Mouse (Mus musculus): ENCODE measurements around the gene Rrbp1.

Gene Rrbp1

DNA sequence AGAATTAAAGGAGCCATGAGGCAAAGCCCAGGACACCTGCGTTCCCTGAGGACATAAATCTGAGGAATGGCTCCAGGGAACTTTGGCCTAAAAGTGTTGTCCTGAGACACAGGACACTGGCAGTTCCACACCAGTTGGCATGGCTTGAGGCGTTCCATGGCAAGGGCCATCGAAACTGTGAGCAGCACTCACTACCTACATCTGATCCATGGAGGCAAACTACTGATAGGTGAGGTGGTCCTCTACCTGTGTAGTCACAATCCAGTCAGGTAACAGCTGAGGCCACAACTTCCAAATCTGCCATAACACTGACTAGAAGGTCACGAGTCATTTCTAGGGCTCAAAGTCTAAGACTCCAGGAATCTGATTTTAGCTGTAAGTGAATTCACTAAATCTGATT lies 55.3 kb downstream of the Rrbp1 start:
- DNase-seq (ENCODE audit: low read depth, low spot score) = no peak

- DNase-seq (ENCODE audit: low read depth, low spot score) = no peak
Observed at GRCm38 (mm10) chr2:143955004-143955403, 56.1 kb downstream of the Rrbp1 start.

GRCm38 (mm10) chr2:143953944-143954343 lies 57.1 kb downstream of the Rrbp1 start:
- DNase-seq (ENCODE audit: low read depth, low spot score) = no peak

GRCm38 (mm10) chr2:143951546-143952315 lies 59.3 kb downstream of the Rrbp1 start:
- DNase-seq (ENCODE audit: low read depth, low spot score) = no peak

DNA sequence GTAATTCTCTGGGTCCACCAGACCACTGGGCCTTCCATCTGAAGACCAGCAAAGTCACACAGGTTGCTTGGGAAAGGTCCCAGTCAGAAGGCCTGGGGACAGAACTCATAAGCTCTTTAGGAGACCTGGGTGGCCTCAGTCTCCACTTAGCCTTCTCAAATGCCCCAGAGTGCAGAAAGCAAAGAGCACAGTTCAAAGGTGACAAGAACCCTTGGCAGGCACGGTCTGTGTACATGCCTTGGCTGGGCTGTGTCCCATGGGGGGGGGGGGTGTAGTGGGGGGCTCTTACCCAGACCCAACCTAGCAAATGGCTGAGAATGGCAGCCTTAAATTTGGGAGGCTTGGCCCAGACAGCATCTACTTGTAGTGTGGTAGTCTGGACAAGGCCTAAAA lies 60.0 kb downstream of the Rrbp1 start:
- DNase-seq (ENCODE audit: low read depth, low spot score) = no peak

GRCm38 (mm10) chr2:143950290-143951027 lies 60.6 kb downstream of the Rrbp1 start:
- DNase-seq (ENCODE audit: low read depth, low spot score) = no peak

GRCm38 (mm10) chr2:143949217-143949616 lies 61.8 kb downstream of the Rrbp1 start:
- DNase-seq (ENCODE audit: low read depth, low spot score) = no peak

DNA sequence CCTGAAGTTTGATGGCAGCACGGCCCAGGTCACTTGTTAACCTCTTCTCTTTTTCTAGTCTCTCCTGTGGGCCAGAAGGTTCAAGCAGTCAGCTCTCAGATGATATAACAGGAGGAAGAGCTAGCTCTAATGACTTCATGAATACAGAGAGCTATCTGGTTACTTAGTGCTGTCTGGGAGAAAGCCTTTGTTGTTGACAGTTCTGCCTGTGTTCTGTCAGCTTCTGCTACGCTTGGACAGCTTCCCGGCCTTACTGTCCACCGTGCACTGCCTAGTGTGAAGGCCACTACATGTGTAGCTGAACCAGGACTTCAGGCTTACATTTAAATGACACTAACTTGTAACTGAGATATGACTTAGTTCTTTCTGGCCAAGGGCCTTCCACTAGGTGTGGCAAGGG lies 62.6 kb downstream of the Rrbp1 start:
- DNase-seq (ENCODE audit: low read depth, low spot score) = no peak

- no peak for DNase-seq (ENCODE audit: low read depth, low spot score)
Observed at GRCm38 (mm10) chr2:143947981-143948380, 63.1 kb downstream of the Rrbp1 start.

DNA sequence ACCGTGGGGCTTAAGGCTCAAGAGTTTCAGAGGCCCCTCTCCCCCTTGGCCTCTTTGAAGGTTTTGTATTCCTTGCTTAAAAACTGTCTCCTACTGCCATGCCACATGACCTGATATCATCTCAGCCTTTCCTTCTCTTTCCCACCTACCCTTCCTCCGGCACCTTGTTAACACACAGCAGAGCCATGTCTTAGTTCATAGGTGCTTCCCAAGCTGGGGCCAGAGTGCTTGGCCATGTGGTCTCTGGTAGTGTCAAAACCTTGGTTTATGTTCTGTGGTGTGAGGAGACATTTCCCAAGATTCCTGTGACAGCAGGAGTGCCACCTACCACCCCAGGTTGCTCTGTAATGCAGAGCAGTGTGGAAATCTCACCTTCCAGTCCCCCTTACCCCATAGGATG lies 64.7 kb downstream of the Rrbp1 start:
- DNase-seq (ENCODE audit: low read depth, low spot score) = no peak

DNA sequence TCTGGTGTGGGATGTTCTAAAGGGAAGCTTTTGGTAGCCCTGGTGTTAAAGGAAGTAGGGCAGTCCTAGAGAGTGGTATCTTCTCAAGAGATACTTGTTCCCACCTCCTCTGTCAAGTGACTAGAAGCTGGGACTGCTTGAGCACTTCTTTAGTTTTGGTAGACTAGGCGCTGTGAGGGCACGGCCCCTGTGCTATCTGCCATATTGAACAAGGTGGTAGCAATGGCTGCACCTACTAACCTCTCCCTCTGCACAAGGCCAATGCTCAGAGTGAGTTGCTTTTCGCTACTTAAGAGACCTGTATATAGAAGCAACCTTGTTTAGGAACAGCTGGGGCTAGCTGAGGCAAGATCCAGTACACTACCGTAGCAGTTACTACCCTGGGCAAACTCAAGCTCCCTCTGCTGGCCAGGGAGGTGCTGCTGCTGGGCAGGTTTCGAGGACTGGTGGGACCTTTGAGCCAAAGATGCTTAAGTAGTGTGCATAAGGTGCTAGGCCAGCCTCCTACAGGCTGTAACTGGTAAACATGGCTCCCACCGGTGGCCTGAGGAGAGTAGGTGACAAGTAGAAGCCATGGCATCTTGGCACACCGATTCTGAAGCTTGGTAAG lies 65.5 kb downstream of the Rrbp1 start:
- no peak for DNase-seq (ENCODE audit: low read depth, low spot score)

DNA sequence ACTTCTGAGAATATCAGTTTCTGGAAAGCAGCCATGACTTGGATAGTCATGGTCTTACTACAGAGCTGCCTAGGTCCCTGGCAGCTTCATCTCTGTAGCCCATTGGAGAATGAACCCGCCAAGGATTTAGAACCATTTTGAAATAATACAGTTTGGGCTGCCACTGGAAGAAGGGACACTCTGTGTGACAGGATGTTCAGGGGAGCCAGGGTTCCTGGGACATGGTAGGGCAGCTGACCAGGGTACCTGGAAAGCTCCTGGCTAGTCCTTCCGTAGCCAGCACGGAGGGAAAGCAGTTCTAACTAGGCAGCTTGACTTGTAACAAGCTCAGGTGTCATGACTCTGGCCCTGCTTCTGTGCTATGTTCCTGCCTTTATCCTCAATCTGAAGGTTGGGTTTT lies 66.3 kb downstream of the Rrbp1 start:
- no peak for DNase-seq (ENCODE audit: low read depth, low spot score)

DNA sequence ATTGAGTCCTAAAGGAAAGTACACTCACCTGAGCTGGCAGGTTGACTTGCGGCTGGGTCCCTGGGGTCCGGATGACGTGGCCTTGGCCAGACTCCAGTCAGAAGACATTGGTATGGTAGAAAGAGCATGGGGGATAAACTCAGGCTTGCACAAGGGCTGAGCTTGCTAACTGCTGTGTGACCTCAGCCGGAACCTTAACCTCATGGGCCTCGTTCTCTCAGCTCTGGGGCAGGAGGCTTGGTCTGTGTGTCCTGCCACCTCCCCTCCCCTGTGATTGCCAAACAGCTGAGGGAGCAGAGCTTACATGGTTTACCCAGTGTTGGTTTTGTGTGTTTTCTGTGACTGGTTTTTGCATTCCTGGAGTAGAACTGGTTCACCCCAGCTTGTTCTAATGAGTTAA lies 70.7 kb downstream of the Rrbp1 start:
- no peak for DNase-seq (ENCODE audit: low read depth, low spot score)

DNA sequence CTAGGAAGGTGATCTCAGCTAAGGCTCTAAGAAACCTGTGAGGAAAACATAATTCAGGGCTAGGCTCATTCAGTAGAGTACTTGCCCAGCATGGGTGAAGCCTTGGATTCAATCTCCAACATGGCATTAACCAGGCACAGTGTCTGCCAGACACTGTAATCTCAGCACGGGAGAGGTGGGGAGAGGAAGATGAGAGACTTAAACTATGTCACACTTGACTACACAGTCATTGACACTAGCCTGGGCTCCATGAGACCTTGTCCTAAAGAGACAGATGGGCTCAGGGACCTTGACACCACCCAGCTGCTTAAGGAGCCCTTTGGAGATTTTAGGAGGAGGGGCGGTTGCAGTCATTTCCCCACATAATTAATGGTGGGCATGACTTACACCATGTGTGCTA lies 73.2 kb downstream of the Rrbp1 start:
- no peak for DNase-seq (ENCODE audit: low read depth, low spot score)

DNA sequence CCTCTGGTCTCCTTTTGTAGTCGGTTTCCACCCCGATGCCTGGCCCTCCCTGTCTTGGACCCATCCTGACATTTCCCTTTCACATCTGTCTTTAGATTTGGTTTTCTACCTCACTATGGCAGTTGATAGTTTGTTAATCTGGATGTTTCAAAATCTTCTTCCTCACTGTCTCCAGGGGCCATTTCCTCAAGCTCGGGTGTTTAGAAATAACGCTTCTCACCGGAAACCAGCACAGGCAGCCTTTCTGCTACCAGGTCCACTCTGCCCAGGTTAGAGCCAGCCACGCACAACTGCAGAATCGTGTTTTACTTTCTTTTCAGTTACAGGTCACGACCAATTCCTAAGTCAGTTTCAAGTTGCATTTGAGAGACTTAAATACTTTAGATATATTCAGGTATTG lies 76.6 kb downstream of the Rrbp1 start:
- DNase-seq (ENCODE audit: low read depth, low spot score) = no peak

DNA sequence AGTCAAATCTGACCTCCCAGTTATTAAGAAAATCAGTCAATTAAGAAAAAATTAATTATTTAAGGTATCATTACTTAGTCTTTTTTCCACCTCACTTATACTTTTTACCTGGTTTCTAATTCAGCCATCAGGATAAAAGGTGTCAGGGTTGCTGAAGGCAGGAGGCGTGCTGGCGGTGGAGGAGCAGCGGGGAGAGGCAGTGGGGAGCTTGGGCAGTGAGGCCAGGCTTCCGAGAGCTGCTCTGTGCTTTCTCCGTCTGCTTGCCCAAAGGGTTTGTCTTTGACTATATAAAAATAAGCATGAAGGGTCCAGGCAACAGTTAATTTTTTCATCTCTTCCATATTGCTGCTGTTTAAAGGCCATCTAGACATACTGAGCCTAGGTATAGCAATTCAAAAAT lies 77.5 kb downstream of the Rrbp1 start:
- DNase-seq (ENCODE audit: low read depth, low spot score) = no peak

GRCm38 (mm10) chr2:143932340-143932873 lies 78.7 kb downstream of the Rrbp1 start:
- no peak for DNase-seq (ENCODE audit: low read depth, low spot score)

GRCm38 (mm10) chr2:143929607-143930311 lies 81.3 kb downstream of the Rrbp1 start:
- no peak for DNase-seq (ENCODE audit: low read depth, low spot score)

DNA sequence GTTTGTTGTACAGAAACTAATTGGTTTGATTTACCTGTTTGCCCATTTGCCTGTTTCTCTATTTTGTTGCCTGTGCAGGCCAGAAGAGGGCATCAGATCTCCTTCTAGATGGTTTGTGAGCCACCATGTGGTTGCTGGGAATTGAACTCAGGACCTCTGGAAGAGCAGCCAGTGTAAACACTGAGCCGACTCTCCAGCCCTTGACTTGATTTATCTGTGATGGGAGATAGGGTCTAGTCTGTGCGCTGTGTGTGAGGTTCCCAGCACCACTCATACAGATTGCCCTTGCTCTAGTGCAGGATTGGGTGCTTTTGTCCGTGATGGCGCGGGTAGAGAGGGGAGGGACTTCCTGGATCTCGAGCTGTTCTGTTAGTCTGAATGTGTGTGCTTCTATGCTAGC lies 85.2 kb downstream of the Rrbp1 start:
- DNase-seq (ENCODE audit: low read depth, low spot score) = no peak

GRCm38 (mm10) chr2:143924085-143924484 lies 87.0 kb downstream of the Rrbp1 start:
- DNase-seq (ENCODE audit: low read depth, low spot score) = no peak

DNA sequence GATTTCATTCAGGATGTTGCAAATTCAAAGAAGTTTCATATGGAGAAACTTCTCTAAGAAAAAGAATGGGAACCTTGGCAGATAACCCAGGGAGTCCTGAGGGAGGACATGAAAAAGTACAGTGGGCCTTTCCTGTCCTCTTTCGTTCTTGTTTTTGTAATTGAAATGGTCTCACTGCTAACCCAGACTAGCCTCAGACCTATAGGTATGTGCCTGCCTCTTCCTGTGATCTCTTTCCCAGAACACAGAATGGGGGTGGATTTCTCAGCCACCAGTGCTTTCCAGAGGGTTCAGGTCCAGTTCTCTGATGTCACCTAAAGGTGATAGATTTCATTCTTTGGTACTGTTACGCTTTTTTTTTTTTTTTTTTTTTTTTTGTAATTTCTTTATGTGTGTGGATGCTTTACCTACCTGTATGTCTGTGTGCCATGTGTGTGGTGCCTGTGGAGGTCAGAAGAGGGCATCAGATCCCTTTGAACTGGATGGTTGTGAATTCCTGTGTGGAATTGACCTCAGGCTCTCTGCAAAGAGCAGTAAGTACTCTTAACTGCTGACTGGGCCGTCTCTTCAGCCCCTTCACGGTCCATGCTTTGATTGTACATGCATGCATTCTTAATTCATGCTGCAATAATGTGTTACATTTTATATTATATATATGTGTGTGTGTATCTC lies 92.1 kb downstream of the Rrbp1 start:
- DNase-seq (ENCODE audit: low read depth, low spot score) = no peak

Measured in forelimb bud, embryonic 11.5 days (tissue).